Mouse (Mus musculus): ENCODE data around the gene Med13l. TPM values are rescaled to one million over a fixed set of nuclear protein-coding genes. Genes with fewer than 3 reads are reported as not detected.

Gene Med13l
- polyA plus RNA-seq, 1 experiment = 7.3 TPM

DNA sequence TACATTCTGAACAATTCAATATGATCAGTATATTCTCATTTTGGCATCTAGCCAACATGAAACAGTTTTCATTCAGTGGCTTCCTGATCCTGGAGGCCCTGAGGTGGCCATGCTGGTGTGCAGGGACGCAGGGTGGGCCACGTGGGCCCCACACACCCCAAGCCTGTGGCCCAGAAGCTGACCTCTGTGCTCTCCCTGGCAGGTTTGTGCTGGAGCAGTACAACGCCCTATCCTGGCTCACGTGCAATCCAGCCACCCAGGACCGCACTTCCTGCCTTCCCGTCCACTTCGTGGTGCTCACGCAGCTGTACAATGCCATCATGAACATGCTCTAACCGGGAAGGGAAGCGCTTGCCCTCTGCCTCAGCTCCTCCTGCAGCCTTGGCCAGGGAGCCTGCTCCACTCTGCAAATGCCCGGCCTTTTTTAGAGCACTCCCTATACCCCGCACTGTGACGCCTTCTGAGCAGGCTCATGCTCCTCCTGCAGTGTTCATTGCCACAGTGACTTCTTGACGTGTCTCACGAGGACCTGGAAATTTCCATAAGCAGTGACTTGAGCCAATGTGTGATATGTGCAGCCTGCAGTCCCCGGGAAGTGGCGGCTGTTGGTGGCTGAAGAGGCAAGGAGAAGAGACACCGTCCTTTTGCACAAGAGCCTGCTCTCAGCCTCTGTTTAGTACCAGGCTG lies 202.2 kb downstream of the Med13l start:
- TF ChIP-seq CTCF (IDR thresholded peaks at IDR 0.05; ENCODE audit: control insufficient read depth, insufficient read depth, insufficient replicate concordance, low read depth, low read length) = 0 out of 2 replicates have a peak, but pooled peaks have one; percentile 1
- TF ChIP-seq POLR2A (IDR thresholded peaks at IDR 0.05; ENCODE audit: control insufficient read depth, low read depth, low read length) = no peak
- Histone ChIP-seq H3K27me3 (ENCODE audit: control insufficient read depth, insufficient read depth, low read length) (no peaks in the 10 kb centered on the region), H3K4me3 (ENCODE audit: control insufficient read depth, low read depth, low read length) (no peak overlapping the region), H3K36me3 (ENCODE audit: control insufficient read depth, insufficient read depth, low read length) (peaks cover 9% of the 10 kb centered on the region), H3K27ac (ENCODE audit: control insufficient read depth, insufficient read depth, low read depth, low read length) (no peak overlapping the region), H3K4me1 (ENCODE audit: control insufficient read depth, insufficient read depth, low read length) (no peaks in the 10 kb centered on the region)

DNA sequence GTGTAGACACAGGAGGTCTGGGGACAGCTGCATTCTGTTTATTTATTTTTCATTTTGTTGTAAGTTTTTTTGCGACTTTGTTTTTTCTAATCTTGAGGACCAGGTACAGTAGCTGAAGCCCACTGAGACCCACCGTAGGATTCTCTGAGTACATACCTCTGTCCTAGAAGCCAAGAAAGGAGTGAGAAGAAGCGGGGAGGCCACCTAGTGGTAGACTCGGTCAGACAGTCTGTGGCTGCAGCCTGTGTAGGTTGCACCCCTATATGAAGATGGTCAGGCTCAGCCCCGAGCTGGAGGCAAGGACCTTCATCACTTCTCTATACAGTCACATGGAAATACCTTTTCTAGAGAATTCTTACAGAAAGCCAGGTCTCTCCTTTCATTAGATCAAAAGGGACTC lies 202.9 kb downstream of the Med13l start:
- H3K36me3 ChIP-seq (ENCODE audit: control insufficient read depth, insufficient read depth, low read length) = peaks cover 8% of the 10 kb centered on the region

DNA sequence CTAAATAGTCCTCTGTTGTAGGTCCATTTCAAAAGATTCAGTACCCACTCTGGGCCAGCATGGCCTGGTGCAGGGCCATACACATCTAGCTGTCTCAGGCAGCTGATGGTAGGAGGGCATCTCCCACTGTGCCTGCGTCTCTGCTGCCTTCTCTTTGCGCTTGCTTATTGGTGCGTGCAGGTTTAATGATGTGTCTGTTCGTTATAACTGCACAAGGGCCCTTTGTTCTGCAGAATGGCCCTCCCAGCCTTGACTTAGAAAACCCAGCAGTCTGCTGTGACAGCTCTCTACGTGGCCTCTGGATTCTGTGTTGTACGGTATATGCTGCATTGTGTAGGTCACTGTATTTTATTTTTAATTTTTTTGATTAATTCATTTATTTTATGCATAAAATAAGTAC lies 208.7 kb downstream of the Med13l start:
- H3K27me3 ChIP-seq (ENCODE audit: control insufficient read depth, insufficient read depth, low read length) = no peaks in the 10 kb centered on the region
- H3K4me3 ChIP-seq (ENCODE audit: control insufficient read depth, low read depth, low read length) = no peak overlapping the region
- H3K27ac ChIP-seq (ENCODE audit: control insufficient read depth, insufficient read depth, low read depth, low read length) = no peak overlapping the region
- TF ChIP-seq CTCF (IDR thresholded peaks at IDR 0.05; ENCODE audit: control insufficient read depth, insufficient read depth, insufficient replicate concordance, low read depth, low read length) (no peak), POLR2A (IDR thresholded peaks at IDR 0.05; ENCODE audit: control insufficient read depth, low read depth, low read length) (no peak)
- H3K36me3 ChIP-seq (ENCODE audit: control insufficient read depth, insufficient read depth, low read length) = no peaks in the 10 kb centered on the region
- H3K4me1 ChIP-seq (ENCODE audit: control insufficient read depth, insufficient read depth, low read length) = no peaks in the 10 kb centered on the region

More for the DNA sequence above, 202.9 kb downstream of the Med13l start:
- Histone ChIP-seq H3K27ac (ENCODE audit: control insufficient read depth, insufficient read depth, low read depth, low read length) (no peak overlapping the region), H3K4me1 (ENCODE audit: control insufficient read depth, insufficient read depth, low read length) (no peaks in the 10 kb centered on the region), H3K27me3 (ENCODE audit: control insufficient read depth, insufficient read depth, low read length) (no peaks in the 10 kb centered on the region), H3K4me3 (ENCODE audit: control insufficient read depth, low read depth, low read length) (no peak overlapping the region)
- no peak for TF ChIP-seq CTCF (IDR thresholded peaks at IDR 0.05; ENCODE audit: control insufficient read depth, insufficient read depth, insufficient replicate concordance, low read depth, low read length)
- no peak for TF ChIP-seq POLR2A (IDR thresholded peaks at IDR 0.05; ENCODE audit: control insufficient read depth, low read depth, low read length)

DNA sequence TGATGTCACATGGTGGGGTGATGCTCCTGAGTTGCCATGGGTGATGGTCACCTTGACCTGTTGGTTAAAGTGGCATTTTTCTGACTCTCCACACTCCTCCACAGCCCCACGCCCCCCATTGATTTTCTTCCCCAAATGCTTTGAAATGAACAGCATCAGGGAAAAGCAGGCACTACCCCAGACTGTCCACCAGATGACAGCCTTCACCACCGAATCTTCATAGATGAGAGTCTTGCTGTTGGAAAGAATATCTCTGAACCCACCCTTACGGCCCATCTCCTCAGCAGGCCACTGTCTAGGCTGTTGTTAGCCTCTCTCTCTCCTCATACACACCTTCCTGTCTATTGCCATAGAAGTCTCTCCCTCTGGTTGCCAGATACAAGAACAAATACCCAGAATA lies 213.4 kb downstream of the Med13l start:
- H3K36me3 ChIP-seq (ENCODE audit: control insufficient read depth, insufficient read depth, low read length) = no peaks in the 10 kb centered on the region
- TF ChIP-seq CTCF (IDR thresholded peaks at IDR 0.05; ENCODE audit: control insufficient read depth, insufficient read depth, insufficient replicate concordance, low read depth, low read length) (no peak), POLR2A (IDR thresholded peaks at IDR 0.05; ENCODE audit: control insufficient read depth, low read depth, low read length) (no peak)
- no peak overlapping the region for H3K27ac ChIP-seq (ENCODE audit: control insufficient read depth, insufficient read depth, low read depth, low read length)
- H3K4me1 ChIP-seq (ENCODE audit: control insufficient read depth, insufficient read depth, low read length) = no peaks in the 10 kb centered on the region; the same call in 1 of the 2 replicates
- no peaks in the 10 kb centered on the region for H3K27me3 ChIP-seq (ENCODE audit: control insufficient read depth, insufficient read depth, low read length)
- H3K4me3 ChIP-seq (ENCODE audit: control insufficient read depth, low read depth, low read length) = no peak overlapping the region

DNA sequence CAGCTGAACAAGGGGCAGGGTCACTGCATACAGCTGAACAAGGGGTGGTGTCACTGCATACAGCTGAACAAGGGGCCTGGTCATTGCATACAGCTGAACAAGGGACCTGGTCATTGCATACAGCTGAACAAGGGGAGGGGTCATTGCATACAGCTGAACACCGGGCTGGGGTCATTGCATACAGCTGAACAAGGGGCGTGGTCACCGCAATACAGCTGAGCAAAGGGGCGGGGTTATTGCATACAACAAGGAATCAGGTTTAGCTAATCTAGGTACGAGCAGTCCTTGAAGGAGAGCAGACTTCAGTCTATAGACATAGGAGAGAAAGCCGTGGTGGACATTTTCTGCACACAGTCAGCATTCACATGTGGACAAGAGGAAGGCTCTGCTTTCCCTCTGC lies 215.9 kb downstream of the Med13l start:
- H3K27ac ChIP-seq (ENCODE audit: control insufficient read depth, insufficient read depth, low read depth, low read length) = no peak overlapping the region
- no peaks in the 10 kb centered on the region; the same call in 1 of the 2 replicates for H3K4me1 ChIP-seq (ENCODE audit: control insufficient read depth, insufficient read depth, low read length)
- H3K4me3 ChIP-seq (ENCODE audit: control insufficient read depth, low read depth, low read length) = no peak overlapping the region
- H3K36me3 ChIP-seq (ENCODE audit: control insufficient read depth, insufficient read depth, low read length) = no peaks in the 10 kb centered on the region
- H3K27me3 ChIP-seq (ENCODE audit: control insufficient read depth, insufficient read depth, low read length) = no peaks in the 10 kb centered on the region
- TF ChIP-seq POLR2A (IDR thresholded peaks at IDR 0.05; ENCODE audit: control insufficient read depth, low read depth, low read length) (no peak), CTCF (IDR thresholded peaks at IDR 0.05; ENCODE audit: control insufficient read depth, insufficient read depth, insufficient replicate concordance, low read depth, low read length) (no peak)

DNA sequence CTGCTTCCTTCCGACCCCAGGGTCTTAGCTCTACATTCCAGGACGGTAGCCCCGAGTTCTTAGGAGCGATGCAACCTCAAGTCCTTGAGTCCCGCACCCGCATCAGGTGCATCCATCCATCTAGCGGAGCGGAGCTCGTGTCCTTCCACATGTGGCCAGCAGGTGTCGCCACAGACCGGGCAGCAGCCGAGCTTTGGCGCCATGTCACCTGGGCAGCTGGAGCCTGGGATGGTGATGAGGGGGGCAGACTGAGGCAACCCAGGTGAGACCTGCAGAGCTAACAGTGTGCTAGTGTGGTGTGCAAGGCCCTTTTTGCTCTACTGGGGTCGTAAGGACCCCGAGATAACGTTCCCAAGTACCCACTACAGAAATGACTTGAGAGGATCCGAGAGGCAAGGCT lies 221.1 kb downstream of the Med13l start:
- H3K36me3 ChIP-seq (ENCODE audit: control insufficient read depth, insufficient read depth, low read length) = no peaks in the 10 kb centered on the region
- H3K27ac ChIP-seq (ENCODE audit: control insufficient read depth, insufficient read depth, low read depth, low read length) = no peak overlapping the region
- H3K27me3 ChIP-seq (ENCODE audit: control insufficient read depth, insufficient read depth, low read length) = no peaks in the 10 kb centered on the region
- TF ChIP-seq CTCF (IDR thresholded peaks at IDR 0.05; ENCODE audit: control insufficient read depth, insufficient read depth, insufficient replicate concordance, low read depth, low read length) (peak; percentile 99), POLR2A (IDR thresholded peaks at IDR 0.05; ENCODE audit: control insufficient read depth, low read depth, low read length) (no peak)
- H3K4me1 ChIP-seq (ENCODE audit: control insufficient read depth, insufficient read depth, low read length) = no peaks in the 10 kb centered on the region
- H3K4me3 ChIP-seq (ENCODE audit: control insufficient read depth, low read depth, low read length) = no peak overlapping the region

DNA sequence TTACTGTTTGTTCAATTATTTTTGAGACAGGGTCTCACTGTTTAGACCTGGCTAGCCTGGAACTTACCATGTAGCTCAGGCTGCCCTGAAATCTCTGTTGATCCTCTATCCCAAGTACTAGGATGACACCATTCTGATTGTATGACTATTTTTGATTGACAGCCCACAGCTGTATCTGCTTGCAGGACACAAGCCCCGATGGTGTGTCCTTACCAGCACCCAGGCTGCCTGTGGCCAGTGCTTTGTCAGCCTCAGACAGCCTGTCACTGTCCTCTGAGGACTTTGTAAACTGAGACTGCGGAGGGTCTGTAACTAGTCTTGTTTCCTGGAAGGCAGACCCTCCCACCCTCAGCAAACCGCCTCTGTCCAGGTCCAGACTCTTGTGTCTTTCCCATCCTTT lies 221.7 kb downstream of the Med13l start:
- Histone ChIP-seq H3K36me3 (ENCODE audit: control insufficient read depth, insufficient read depth, low read length) (no peaks in the 10 kb centered on the region), H3K4me3 (ENCODE audit: control insufficient read depth, low read depth, low read length) (no peak overlapping the region), H3K27me3 (ENCODE audit: control insufficient read depth, insufficient read depth, low read length) (no peaks in the 10 kb centered on the region), H3K27ac (ENCODE audit: control insufficient read depth, insufficient read depth, low read depth, low read length) (no peak overlapping the region), H3K4me1 (ENCODE audit: control insufficient read depth, insufficient read depth, low read length) (no peaks in the 10 kb centered on the region)
- TF ChIP-seq POLR2A (IDR thresholded peaks at IDR 0.05; ENCODE audit: control insufficient read depth, low read depth, low read length) = no peak
- no peak for TF ChIP-seq CTCF (IDR thresholded peaks at IDR 0.05; ENCODE audit: control insufficient read depth, insufficient read depth, insufficient replicate concordance, low read depth, low read length)

All from testis, adult 2 months (tissue).